Mouse (Mus musculus) liver, adult 2 months (tissue): ENCODE results near the gene Pbx4. TPM values are rescaled to one million over a fixed set of nuclear protein-coding genes. Genes with fewer than 3 reads are reported as not detected.

Source experiments
- DNase-seq: peaks from one replicate; pipeline ENCODE4 v3.0.0-alpha.2; 2011; ENCODE audit warnings: low read depth, low spot score; ENCODE audit errors: extremely low read depth
- H3K27ac ChIP-seq: fragments of 200-500 bp; replicated peaks from 2 replicates; pipeline ENCODE4 v1.5.1; 2012; ENCODE audit warnings: low read depth, mild to moderate bottlenecking, control low read depth, inconsistent platforms, low read length; ENCODE audit not compliant: insufficient read depth
- H3K27me3 ChIP-seq: fragments of 200-500 bp; 2 replicates; pipeline ENCODE4 v1.6.1; 2012; ENCODE audit warnings: mild to moderate bottlenecking, moderate library complexity, low read length, inconsistent platforms; ENCODE audit not compliant: control insufficient read depth, insufficient read depth
- H3K36me3 ChIP-seq: fragments of 200-500 bp; 2 replicates; pipeline ENCODE4 v1.6.1; 2012; ENCODE audit warnings: low read length, inconsistent platforms; ENCODE audit not compliant: control insufficient read depth, insufficient read depth
- H3K4me1 ChIP-seq: fragments of 200-500 bp; 2 replicates; pipeline ENCODE4 v1.6.1; 2011; ENCODE audit warnings: low read length; ENCODE audit not compliant: control insufficient read depth, insufficient read depth
- H3K4me3 ChIP-seq: fragments of 200-500 bp; 2 replicates; pipeline ENCODE4 v1.5.1; 2011; ENCODE audit warnings: low read depth, mild to moderate bottlenecking, control low read depth, low read length, moderate library complexity; ENCODE audit not compliant: insufficient read depth
- H3K79me2 ChIP-seq: fragments of 200-500 bp; 2 replicates; pipeline ENCODE4 v1.6.1; 2012; ENCODE audit warnings: inconsistent platforms, mild to moderate bottlenecking, low read length, moderate library complexity; ENCODE audit not compliant: control insufficient read depth, insufficient read depth
- H3K9ac ChIP-seq: fragments of 200-500 bp; 2 replicates; pipeline ENCODE4 v1.6.1; 2012; ENCODE audit warnings: low read depth, mild to moderate bottlenecking, control low read depth, inconsistent platforms, low read length
- CTCF ChIP-seq: fragments of 200-500 bp; IDR thresholded peaks from 2 replicates; pipeline ENCODE4 v1.5.1; 2011; ENCODE audit warnings: low read depth, low read length, control low read depth
- POLR2A ChIP-seq: fragments of 200-500 bp; IDR thresholded peaks from 2 replicates; pipeline ENCODE4 v1.6.1; 2011; ENCODE audit warnings: low read length, control low read depth; ENCODE audit not compliant: insufficient read depth; ENCODE audit errors: extremely low read depth
- WGBS: fragments of 180-500 bp; shearing (Covaris S2); methylation state at CpG from one replicate; pipeline ENCODE4 v1.1.7; 2018; 5-methylcytosine and 5-hydroxymethylcytosine counted together
- polyA plus RNA-seq: library from polyadenylated mRNA; depleted of rRNA; stranded (reverse); fragments of >200 nt; gene quantifications from 2 replicates; pipeline ENCODE4 v1.2.3, GENCODE M21; 2012
- total RNA-seq: library from RNA; depleted of rRNA; stranded (reverse); fragments of >200 nt; gene quantifications from 2 replicates; pipeline ENCODE4 v1.2.3, GENCODE M21; 2014

Pbx4 gene
- total and polyA plus RNA-seq, 2 experiments, result 0.46 to 1.7 TPM

DNA sequence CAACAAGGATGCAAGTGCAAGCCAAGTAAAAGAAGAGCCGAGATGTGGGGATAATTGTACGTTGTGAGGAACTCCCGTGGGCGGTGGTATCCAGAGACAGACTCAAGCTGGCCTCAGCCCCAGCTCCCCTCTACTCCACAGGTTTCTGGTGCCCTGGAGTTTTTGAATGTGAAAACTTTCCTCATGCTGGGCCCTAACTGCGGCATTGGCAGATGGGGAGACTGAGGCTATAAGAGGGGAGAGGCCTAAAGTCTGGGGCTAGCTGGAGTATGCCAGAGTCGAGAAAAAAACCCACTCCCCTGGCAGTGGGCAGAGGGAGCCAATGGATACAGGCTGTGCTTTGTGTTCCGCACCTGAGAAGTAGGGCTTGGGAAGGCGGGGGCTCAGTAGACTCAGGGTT, 71.8 kb downstream of the Pbx4 start:
- 89% methylated on average over 8 of the region's 8 CpGs for WGBS
- Histone ChIP-seq H3K27ac (no peak overlapping the region), H3K4me3 (no peak overlapping the region), H3K79me2 (peaks cover 6% of the 10 kb centered on the region), H3K9ac (no peak overlapping the region), H3K27me3 (no peaks in the 10 kb centered on the region), H3K36me3 (no peaks in the 10 kb centered on the region), H3K4me1 (peaks cover 10% of the 10 kb centered on the region; the same call in 1 of the 2 replicates)
- TF ChIP-seq POLR2A (no peak), CTCF (no peak)
- DNase-seq, result no peak

DNA sequence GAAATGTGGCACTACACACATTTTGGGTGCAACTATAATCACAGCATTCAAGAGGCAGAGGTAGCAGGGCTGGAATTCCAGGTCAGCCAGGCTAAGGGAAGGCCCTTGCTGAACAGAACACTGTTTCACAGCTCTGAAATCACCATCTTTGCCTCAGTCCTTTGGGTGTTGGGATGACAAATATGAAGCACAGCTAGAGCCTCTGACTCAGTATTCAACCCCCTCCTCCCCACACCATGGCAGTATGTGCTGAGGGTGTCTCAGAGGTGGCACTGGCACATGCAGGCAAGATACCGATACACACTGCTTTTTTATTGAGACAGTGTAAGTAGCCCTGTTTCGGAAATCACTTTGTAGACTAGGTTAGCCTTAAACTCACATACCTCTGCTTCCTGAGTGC, 74.0 kb downstream of the Pbx4 start:
- WGBS, result 86% methylated on average over 2 of the region's 2 CpGs
- H3K27ac ChIP-seq, result no peak overlapping the region
- H3K79me2 ChIP-seq, result no peaks in the 10 kb centered on the region
- H3K4me3 ChIP-seq, result no peak overlapping the region
- no peaks in the 10 kb centered on the region for H3K27me3 ChIP-seq
- TF ChIP-seq POLR2A (no peak), CTCF (no peak)
- H3K4me1 ChIP-seq, result 0 out of 2 replicates have a peak, but pooled peaks cover 6% of the 10 kb centered on the region
- peaks cover 14% of the 10 kb centered on the region for H3K36me3 ChIP-seq
- no peak overlapping the region for H3K9ac ChIP-seq
- no peak for DNase-seq

DNA sequence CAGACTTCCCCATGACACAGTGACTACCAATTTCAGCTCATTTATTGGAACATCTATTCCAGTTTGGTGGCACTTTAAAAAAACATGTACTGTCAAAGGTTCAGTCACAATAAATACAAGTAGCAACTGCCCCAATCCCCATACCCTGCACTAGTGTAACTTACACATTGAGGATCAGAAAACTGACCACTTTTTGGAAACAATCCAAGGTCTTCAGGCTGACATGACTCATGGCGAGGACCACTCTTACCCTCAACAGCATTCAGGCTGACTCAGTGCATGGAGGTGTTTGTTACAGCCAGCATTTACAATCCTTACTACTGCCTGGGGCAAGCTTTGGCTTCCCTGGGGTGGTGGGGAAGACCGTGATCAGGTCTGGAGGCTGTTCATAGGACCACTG, 74.8 kb downstream of the Pbx4 start:
- H3K27me3 ChIP-seq, result no peaks in the 10 kb centered on the region
- peaks cover 17% of the 10 kb centered on the region for H3K36me3 ChIP-seq
- no peak overlapping the region for H3K4me3 ChIP-seq
- H3K9ac ChIP-seq, result no peak overlapping the region
- H3K4me1 ChIP-seq, result 0 out of 2 replicates have a peak, but pooled peaks cover 6% of the 10 kb centered on the region
- no peak overlapping the region for H3K27ac ChIP-seq
- no peaks in the 10 kb centered on the region for H3K79me2 ChIP-seq
- no peak for TF ChIP-seq CTCF
- TF ChIP-seq POLR2A, result no peak
- WGBS, result 97% methylated on average over 2 of the region's 2 CpGs
- DNase-seq, result no peak

DNA sequence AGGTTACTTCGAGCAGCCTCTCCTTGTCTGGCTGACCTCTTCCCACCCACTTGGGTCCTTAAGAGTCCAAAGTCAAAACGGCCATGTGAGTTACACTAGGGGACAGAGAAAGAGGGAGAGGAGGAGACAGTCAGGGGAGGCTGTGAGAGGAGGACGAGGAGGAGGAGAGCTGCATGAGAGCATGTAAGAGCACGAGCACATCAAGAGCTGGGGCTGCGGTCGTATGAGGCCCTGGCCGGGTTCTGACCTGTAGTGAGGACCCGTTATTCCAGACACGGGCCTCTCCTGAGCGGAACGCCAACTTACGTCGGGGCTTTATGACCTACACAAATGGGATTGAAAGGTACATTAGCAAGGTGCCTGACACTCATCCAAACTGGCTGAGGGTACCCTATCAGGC, 79.6 kb downstream of the Pbx4 start:
- Histone ChIP-seq H3K27ac (no peak overlapping the region), H3K36me3 (peaks cover 27% of the 10 kb centered on the region), H3K4me3 (no peak overlapping the region), H3K9ac (no peak overlapping the region), H3K79me2 (no peaks in the 10 kb centered on the region), H3K4me1 (no peaks in the 10 kb centered on the region), H3K27me3 (no peaks in the 10 kb centered on the region)
- 93% methylated on average over 13 of the region's 13 CpGs for WGBS
- no peak for DNase-seq
- TF ChIP-seq CTCF (no peak), POLR2A (no peak)

DNA sequence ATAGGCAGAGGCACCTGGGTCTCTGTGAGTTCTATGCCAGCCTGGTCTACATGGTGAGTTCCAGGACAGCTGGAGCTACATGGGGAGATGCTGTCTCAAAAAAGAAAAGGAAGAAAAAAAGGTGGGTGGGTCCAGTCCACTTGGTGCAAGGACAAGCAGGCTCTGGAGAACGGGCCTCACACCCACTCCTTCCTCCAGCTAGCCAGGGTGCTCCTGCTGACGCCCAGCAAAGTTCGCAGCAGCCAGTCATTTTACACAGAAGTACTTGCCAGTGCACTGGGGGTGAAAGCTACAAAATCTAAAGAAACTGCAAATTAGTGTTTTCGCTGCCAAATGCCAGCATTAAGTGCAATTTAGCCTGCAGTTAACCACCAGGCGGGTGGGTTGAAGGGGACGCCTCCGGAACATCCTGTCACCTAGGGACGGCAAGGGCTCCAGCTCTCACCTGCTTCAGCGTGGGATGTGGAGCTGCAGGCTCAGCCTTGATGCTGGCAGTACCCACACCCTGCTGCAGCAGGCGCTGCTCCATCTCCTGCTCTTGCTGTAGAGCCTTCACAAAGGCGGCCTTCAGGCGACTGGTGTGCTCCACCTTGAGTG, 80.3 kb downstream of the Pbx4 start:
- no peak overlapping the region for H3K9ac ChIP-seq
- no peaks in the 10 kb centered on the region; the same call in 1 of the 2 replicates for H3K79me2 ChIP-seq
- TF ChIP-seq CTCF (no peak), POLR2A (no peak)
- H3K27me3 ChIP-seq, result no peaks in the 10 kb centered on the region
- DNase-seq, result no peak
- H3K36me3 ChIP-seq, result peaks cover 27% of the 10 kb centered on the region
- no peaks in the 10 kb centered on the region for H3K4me1 ChIP-seq
- no peak overlapping the region for H3K27ac ChIP-seq
- WGBS, result 93% methylated on average over 12 of the region's 12 CpGs
- H3K4me3 ChIP-seq, result no peak overlapping the region

DNA sequence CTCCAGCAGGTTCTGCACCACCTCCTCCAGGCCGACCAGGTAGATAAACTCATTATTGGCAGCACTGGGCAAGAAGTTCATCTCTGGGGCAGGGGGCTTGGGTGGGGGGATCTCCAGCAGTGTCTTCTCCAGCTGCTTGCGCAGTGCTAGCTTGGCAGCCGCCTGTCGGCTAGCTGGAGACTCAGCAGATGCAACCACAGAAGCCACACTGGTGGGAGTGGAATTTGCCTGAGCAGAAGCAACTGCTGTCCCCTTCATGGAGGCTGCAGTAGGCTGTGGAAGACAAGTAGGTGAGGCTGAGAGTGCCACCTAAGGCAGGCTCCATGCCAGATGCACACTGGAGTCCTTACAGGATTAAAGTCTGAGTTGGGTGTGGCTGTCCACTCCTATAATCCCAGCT, 82.2 kb downstream of the Pbx4 start:
- Histone ChIP-seq H3K27me3 (no peaks in the 10 kb centered on the region), H3K4me1 (peaks cover 3% of the 10 kb centered on the region), H3K36me3 (peaks cover 24% of the 10 kb centered on the region), H3K79me2 (peaks cover 10% of the 10 kb centered on the region), H3K27ac (no peak overlapping the region), H3K9ac (no peak overlapping the region), H3K4me3 (no peak overlapping the region)
- 90% methylated on average over 4 of the region's 4 CpGs for WGBS
- no peak for DNase-seq
- TF ChIP-seq POLR2A (no peak), CTCF (no peak)
